Mouse (Mus musculus): ENCODE results near the gene Pik3r1.

GRCm38 (mm10) chr13:101757801-101758422 lies 10.1 kb downstream of the Pik3r1 start:
- TF ChIP-seq FLI1 (IDR thresholded peaks at IDR 0.05; ENCODE audit: low read length) = no peak
- no peak for TF ChIP-seq GATA1 (IDR thresholded peaks at IDR 0.05; ENCODE audit: borderline replicate concordance, low read length)

Data from megakaryocyte, embryonic 14.5 days (primary cell).